ENCODE assay signal across 19 mouse cellular contexts in the genomic region with DNA sequence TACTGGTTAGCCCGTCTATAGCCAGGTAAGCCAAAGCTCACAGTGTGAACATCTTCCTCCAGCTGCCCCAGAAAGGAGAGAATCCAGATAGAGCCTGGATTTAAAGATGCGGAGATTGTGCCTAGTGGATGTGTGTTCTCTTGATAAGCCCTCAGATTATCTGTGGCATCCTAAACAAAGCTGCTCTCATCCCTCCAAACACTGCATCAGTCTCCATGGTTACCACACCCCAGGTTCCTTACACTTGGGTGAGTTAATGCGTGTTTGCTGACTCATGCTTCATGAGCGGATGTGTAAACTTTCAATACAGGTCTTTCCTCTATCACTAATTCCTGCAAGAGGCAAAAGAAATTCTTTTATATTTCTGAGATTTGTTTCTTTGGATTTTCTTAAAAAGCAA. TPM values are rescaled to one million over a fixed set of nuclear protein-coding genes. Genes with fewer than 3 reads are reported as not detected.
DNase-seq lines count a peak whose midpoint lies in the region; ATAC-seq and TF ChIP-seq lines count a peak whose summit lies in the region.
"Had no signal": no experiment of that assay in that cellular context is flagged by ENCODE, and none has a peak within 500 bp of the region (broad histone marks: within the 10 kb centered on the region; RNA-seq: fewer than 3 reads in every experiment).

No protein-coding gene starts in this region.

- no peak overlapping the region for H3K4me2 ChIP-seq in midbrain, embryonic 14.5 days (ENCODE audit: low read length)
- H3K4me2 ChIP-seq in midbrain, embryonic 15.5 days: no peak overlapping the region
- no peak overlapping the region for H3K4me2 ChIP-seq in liver, postnatal 0 days (ENCODE audit: low read depth, low read length)
- H3K4me2 ChIP-seq: hindbrain, embryonic 13.5 days; limb, embryonic 13.5 days had no signal

- 14% methylated on average over 4 of the region's 4 CpGs for WGBS in midbrain, embryonic 14.5 days
- WGBS in midbrain, embryonic 15.5 days: 16% methylated on average over 4 of the region's 4 CpGs
- 43% methylated on average over 4 of the region's 4 CpGs for WGBS in liver, postnatal 0 days (ENCODE audit: insufficient replicate concordance)

- DNase-seq in embryo, embryonic 10 days (ENCODE audit: low spot score): peak; percentile 47
- DNase-seq in embryo, embryonic 11 days: no peak
- peak; percentile 9 for DNase-seq in midbrain, embryonic 14.5 days
- DNase-seq in NIH3T3 (ENCODE audit: low read depth): peak; percentile 64
- DNase-seq in mesoderm, embryonic 11.5 days (ENCODE audit: low read depth, low spot score): peak; percentile 31
- no peak for DNase-seq in frontal cortex, postnatal 25 days (ENCODE audit: low spot score in 2 of 2)
- DNase-seq in liver, postnatal 0 days: no peak
- DNase-seq: adrenal gland, adult 2 months; B cell, adult 2 months; cerebellum, postnatal 25 days; gastrocnemius, postnatal 25 days; kidney, adult 18-20 months; kidney, postnatal 36 days; layer of hippocampus, postnatal 36 days had no signal

- H3K27me3 ChIP-seq in midbrain, embryonic 14.5 days (ENCODE audit: control insufficient read depth, insufficient read depth, low read length): no peaks in the 10 kb centered on the region
- H3K27me3 ChIP-seq in midbrain, embryonic 15.5 days (replicated peaks): no peaks in the 10 kb centered on the region
- H3K27me3 ChIP-seq in liver, postnatal 0 days (ENCODE audit: insufficient read depth, low read length): no peaks in the 10 kb centered on the region
- H3K27me3 ChIP-seq: hindbrain, embryonic 13.5 days; limb, embryonic 13.5 days had no signal

- no peak for TF ChIP-seq EP300 in liver, postnatal 0 days (IDR thresholded peaks at IDR 0.05; ENCODE audit: low read depth)

- TF ChIP-seq CTCF in liver, postnatal 0 days (IDR thresholded peaks at IDR 0.05; ENCODE audit: low read depth): no peak

- no peak overlapping the region for H3K9ac ChIP-seq in midbrain, embryonic 14.5 days (replicated peaks; ENCODE audit: low read length)
- no peak overlapping the region for H3K9ac ChIP-seq in midbrain, embryonic 15.5 days
- H3K9ac ChIP-seq in liver, postnatal 0 days (replicated peaks): no peak overlapping the region
- H3K9ac ChIP-seq: hindbrain, embryonic 13.5 days; limb, embryonic 13.5 days had no signal

- no peak overlapping the region for H3K4me3 ChIP-seq in midbrain, embryonic 14.5 days (replicated peaks; ENCODE audit: low read depth, low read length)
- H3K4me3 ChIP-seq in midbrain, embryonic 15.5 days: no peak overlapping the region
- H3K4me3 ChIP-seq in liver, postnatal 0 days (ENCODE audit: low read depth, low read length): no peak overlapping the region
- H3K4me3 ChIP-seq: hindbrain, embryonic 13.5 days; limb, embryonic 13.5 days had no signal

- no peaks in the 10 kb centered on the region for H3K9me3 ChIP-seq in midbrain, embryonic 14.5 days (ENCODE audit: control insufficient read depth, low read length)
- H3K9me3 ChIP-seq in midbrain, embryonic 15.5 days: no peaks in the 10 kb centered on the region
- H3K9me3 ChIP-seq in liver, postnatal 0 days (ENCODE audit: low read length): no peaks in the 10 kb centered on the region
- H3K9me3 ChIP-seq: hindbrain, embryonic 13.5 days; limb, embryonic 13.5 days had no signal

- H3K27ac ChIP-seq in midbrain, embryonic 14.5 days (replicated peaks; ENCODE audit: low read depth, low read length): no peak overlapping the region
- H3K27ac ChIP-seq in midbrain, embryonic 15.5 days: no peak overlapping the region
- H3K27ac ChIP-seq in liver, postnatal 0 days (ENCODE audit: low read depth): no peak overlapping the region
- H3K27ac ChIP-seq: hindbrain, embryonic 13.5 days; limb, embryonic 13.5 days had no signal

- no peaks in the 10 kb centered on the region for H3K36me3 ChIP-seq in midbrain, embryonic 14.5 days (ENCODE audit: control insufficient read depth, insufficient read depth, low read length)
- no peaks in the 10 kb centered on the region for H3K36me3 ChIP-seq in midbrain, embryonic 15.5 days (replicated peaks)
- H3K36me3 ChIP-seq in liver, postnatal 0 days (replicated peaks; ENCODE audit: insufficient read depth, low read length): no peaks in the 10 kb centered on the region
- H3K36me3 ChIP-seq: hindbrain, embryonic 13.5 days; limb, embryonic 13.5 days had no signal

- H3K4me1 ChIP-seq in midbrain, embryonic 14.5 days (ENCODE audit: control insufficient read depth, insufficient read depth, low read length): no peaks in the 10 kb centered on the region
- H3K4me1 ChIP-seq in midbrain, embryonic 15.5 days: no peaks in the 10 kb centered on the region
- H3K4me1 ChIP-seq in liver, postnatal 0 days (ENCODE audit: insufficient read depth): no peaks in the 10 kb centered on the region
- H3K4me1 ChIP-seq: hindbrain, embryonic 13.5 days; limb, embryonic 13.5 days had no signal

- no peak for ATAC-seq in midbrain, embryonic 14.5 days (ENCODE audit: low FRiP score, low TSS enrichment)
- no peak for ATAC-seq in midbrain, embryonic 15.5 days (replicated peaks)
- ATAC-seq in liver, postnatal 0 days: no peak

RNA-seq across cellular contexts. Expression of gene Spata45, which starts 0.8 kb away (rescaled TPM):
- not detected in 2 replicates for polyA plus RNA-seq in midbrain, embryonic 14.5 days (2014; fragmentation: Nextera tagmentation; extraction: Ambion mirVana)
- not detected in 2 replicates for polyA plus RNA-seq in midbrain, embryonic 15.5 days (2015; fragmentation: Nextera tagmentation; extraction: Ambion mirVana)
- 0.49 TPM in 1 of 2 replicates, not detected in the other for polyA plus RNA-seq in liver, postnatal 0 days (2015; fragmentation: Nextera tagmentation; extraction: Ambion mirVana)
- polyA plus RNA-seq: adrenal gland, adult 2 months; heart, embryonic 14.5 days; hindbrain, embryonic 13.5 days; limb, embryonic 13.5 days; liver, embryonic 16.5 days had no signal

RNA-seq across cellular contexts. Expression of gene Flvcr1, which starts 9.7 kb away (rescaled TPM):
- 10.0 and 12.1 TPM in 2 replicates for polyA plus RNA-seq in midbrain, embryonic 14.5 days (2014; fragmentation: Nextera tagmentation; extraction: Ambion mirVana)
- 8.6 and 8.7 TPM in 2 replicates for polyA plus RNA-seq in midbrain, embryonic 15.5 days (2015; fragmentation: Nextera tagmentation; extraction: Ambion mirVana)
- polyA plus RNA-seq in liver, postnatal 0 days (2015; fragmentation: Nextera tagmentation; extraction: Ambion mirVana): 2.6 and 3.0 TPM in 2 replicates

RNA-seq across cellular contexts. Expression of gene Tatdn3, which starts 27.1 kb away (rescaled TPM):
- polyA plus RNA-seq in midbrain, embryonic 14.5 days (2014; fragmentation: Nextera tagmentation; extraction: Ambion mirVana): 15.9 and 16.0 TPM in 2 replicates
- polyA plus RNA-seq in midbrain, embryonic 15.5 days (2015; fragmentation: Nextera tagmentation; extraction: Ambion mirVana): 11.8 and 17.4 TPM in 2 replicates
- polyA plus RNA-seq in liver, postnatal 0 days (2015; fragmentation: Nextera tagmentation; extraction: Ambion mirVana): 6.0 and 6.5 TPM in 2 replicates

RNA-seq across cellular contexts. Expression of gene Nsl1, which starts 27.2 kb away (rescaled TPM):
- 2.7 and 4.9 TPM in 2 replicates for polyA plus RNA-seq in midbrain, embryonic 14.5 days (2014; fragmentation: Nextera tagmentation; extraction: Ambion mirVana)
- 4.1 and 5.1 TPM in 2 replicates for polyA plus RNA-seq in midbrain, embryonic 15.5 days (2015; fragmentation: Nextera tagmentation; extraction: Ambion mirVana)
- polyA plus RNA-seq in liver, postnatal 0 days (2015; fragmentation: Nextera tagmentation; extraction: Ambion mirVana): 5.2 and 5.7 TPM in 2 replicates

RNA-seq across cellular contexts. Expression of gene Vash2, which starts 56.6 kb away (rescaled TPM):
- polyA plus RNA-seq in midbrain, embryonic 14.5 days (2014; fragmentation: Nextera tagmentation; extraction: Ambion mirVana): 82.8 and 102 TPM in 2 replicates
- 78.1 and 85.0 TPM in 2 replicates for polyA plus RNA-seq in midbrain, embryonic 15.5 days (2015; fragmentation: Nextera tagmentation; extraction: Ambion mirVana)
- 0.27 and 0.31 TPM in 2 replicates for polyA plus RNA-seq in liver, postnatal 0 days (2015; fragmentation: Nextera tagmentation; extraction: Ambion mirVana)

Comparison
In these comparisons a context has a peak if more than half of its experiments do, and no peak if none do; other contexts are left out.
1. DNase-seq: peak in embryo, embryonic 10 days (single experiment), midbrain, embryonic 14.5 days (single experiment), NIH3T3 (single experiment) and mesoderm, embryonic 11.5 days (single experiment); none in embryo, embryonic 11 days (single experiment), frontal cortex, postnatal 25 days (0 of 2) and liver, postnatal 0 days (single experiment).